9 mouse cellular contexts compared by ENCODE assay signal in the genomic region with DNA sequence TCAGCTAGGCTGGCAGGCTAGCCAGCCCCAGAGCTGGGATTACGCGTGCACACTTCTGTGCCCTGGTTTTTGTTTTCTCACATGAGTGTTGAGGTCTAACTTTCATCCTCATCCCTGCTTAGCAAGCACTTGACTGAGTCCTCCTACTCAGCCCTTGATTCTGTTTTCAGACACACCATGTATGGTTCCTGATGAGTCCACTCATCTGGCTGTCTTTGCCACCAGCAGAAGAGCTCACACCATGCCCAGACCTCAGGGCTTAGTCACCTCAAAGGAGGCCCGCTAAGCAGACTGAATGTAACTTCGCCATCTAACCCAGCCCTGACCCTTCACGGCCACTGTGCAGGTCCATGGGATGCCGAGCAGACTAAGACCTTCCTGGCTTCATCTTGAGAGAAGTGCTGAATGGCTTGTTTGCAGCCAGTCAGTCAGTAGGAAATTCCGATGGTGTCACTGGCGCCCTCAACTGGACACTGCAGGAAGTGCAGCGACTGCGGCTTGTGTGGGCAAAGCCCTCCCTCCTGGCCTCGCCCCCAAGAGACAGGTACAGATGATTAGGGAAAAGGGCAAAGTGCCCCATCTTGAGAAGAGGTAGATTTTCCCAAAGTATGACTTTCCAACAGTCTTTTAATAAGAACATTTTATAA.
DNase-seq lines count a peak whose midpoint lies in the region; ATAC-seq and TF ChIP-seq lines count a peak whose summit lies in the region.
"Had no signal": no experiment of that assay in that cellular context is flagged by ENCODE, and none has a peak within 500 bp of the region (broad histone marks: within the 10 kb centered on the region; RNA-seq: fewer than 3 reads in every experiment).

No protein-coding gene starts in this region.

- no peaks in the 10 kb centered on the region for H3K27me3 ChIP-seq in hindbrain, embryonic 11.5 days (ENCODE audit: control insufficient read depth, insufficient read depth, low read length)
- no peaks in the 10 kb centered on the region for H3K27me3 ChIP-seq in hindbrain, embryonic 12.5 days
- H3K27me3 ChIP-seq: neural tube, embryonic 12.5 days had no signal

- no peak overlapping the region for H3K4me3 ChIP-seq in hindbrain, embryonic 11.5 days (ENCODE audit: low read depth, low read length)
- no peak overlapping the region for H3K4me3 ChIP-seq in hindbrain, embryonic 12.5 days
- no peak overlapping the region for H3K4me3 ChIP-seq in bone marrow macrophage, adult 2 months (ENCODE audit: insufficient read depth, low read length)
- H3K4me3 ChIP-seq: neural tube, embryonic 12.5 days had no signal

- DNase-seq in hindbrain, embryonic 11.5 days (ENCODE audit: low spot score) = peak; percentile 82
- DNase-seq in heart, postnatal 25 days (ENCODE audit: low spot score) = peak; percentile 39
- peak; percentile 60 for DNase-seq in left cerebral cortex, adult 11 months (ENCODE audit: low spot score)
- peak; percentile 64 to 77 for DNase-seq in spleen, postnatal 14 days (ENCODE audit: low spot score in 2 of 2)

- no peak; the same call in 1 of the 2 replicates for ATAC-seq in hindbrain, embryonic 11.5 days (ENCODE audit: low FRiP score)
- no peak for ATAC-seq in hindbrain, embryonic 12.5 days (ENCODE audit: low FRiP score)
- peak; percentile 73 for ATAC-seq in erythroblast, adult 5-6 weeks (replicated peaks; ENCODE audit: low FRiP score, poor library complexity, severe bottlenecking)
- ATAC-seq in megakaryocyte, adult 5-6 weeks (ENCODE audit: poor library complexity, severe bottlenecking) = peak; percentile 90

- H3K4me1 ChIP-seq in hindbrain, embryonic 11.5 days (replicated peaks; ENCODE audit: control insufficient read depth, insufficient read depth, low read length) = no peaks in the 10 kb centered on the region
- H3K4me1 ChIP-seq in hindbrain, embryonic 12.5 days = no peaks in the 10 kb centered on the region
- peaks cover 33% of the 10 kb centered on the region for H3K4me1 ChIP-seq in bone marrow macrophage, adult 2 months (ENCODE audit: control insufficient read depth, insufficient read depth, low read length)
- H3K4me1 ChIP-seq: neural tube, embryonic 12.5 days had no signal

- TF ChIP-seq CTCF in bone marrow macrophage, adult 2 months (IDR thresholded peaks at IDR 0.05; ENCODE audit: low read depth, low read length) = peak; percentile 98

- no peak overlapping the region for H3K27ac ChIP-seq in hindbrain, embryonic 11.5 days (ENCODE audit: low read depth, low read length)
- H3K27ac ChIP-seq in hindbrain, embryonic 12.5 days = no peak overlapping the region
- no peak overlapping the region for H3K27ac ChIP-seq in bone marrow macrophage, adult 2 months (ENCODE audit: insufficient read depth, low read depth, low read length)
- H3K27ac ChIP-seq: neural tube, embryonic 12.5 days had no signal

- H3K9me3 ChIP-seq in hindbrain, embryonic 11.5 days (ENCODE audit: control insufficient read depth, low read length) = no peaks in the 10 kb centered on the region
- no peaks in the 10 kb centered on the region for H3K9me3 ChIP-seq in hindbrain, embryonic 12.5 days (replicated peaks)
- H3K9me3 ChIP-seq: neural tube, embryonic 12.5 days had no signal

- no peak overlapping the region for H3K4me2 ChIP-seq in hindbrain, embryonic 11.5 days (replicated peaks; ENCODE audit: low read depth, low read length)
- no peak overlapping the region for H3K4me2 ChIP-seq in hindbrain, embryonic 12.5 days (replicated peaks)
- H3K4me2 ChIP-seq: neural tube, embryonic 12.5 days had no signal

- intact Hi-C loops in heart, postnatal 25 days (cut with DNase I) = loop anchor here (5.0 kb wide), 1 partner anchor 211 kb away; the partner anchor contains the start of gene Chst11

- H3K36me3 ChIP-seq in hindbrain, embryonic 11.5 days (ENCODE audit: control insufficient read depth, insufficient read depth, low read length) = no peaks in the 10 kb centered on the region
- H3K36me3 ChIP-seq in hindbrain, embryonic 12.5 days = no peaks in the 10 kb centered on the region
- H3K36me3 ChIP-seq: neural tube, embryonic 12.5 days had no signal

- WGBS in hindbrain, embryonic 11.5 days = 49% methylated on average over 11 of the region's 11 CpGs
- WGBS in hindbrain, embryonic 12.5 days = 44% methylated on average over 11 of the region's 11 CpGs

- H3K9ac ChIP-seq in hindbrain, embryonic 11.5 days (ENCODE audit: low read depth, low read length) = no peak overlapping the region
- H3K9ac ChIP-seq in hindbrain, embryonic 12.5 days = no peak overlapping the region
- H3K9ac ChIP-seq: neural tube, embryonic 12.5 days had no signal

- no peak for TF ChIP-seq POLR2A in bone marrow macrophage, adult 2 months (IDR thresholded peaks at IDR 0.05; ENCODE audit: borderline replicate concordance, low read depth, low read length)

Comparison
In these comparisons a context has a peak if more than half of its experiments do, and no peak if none do; other contexts are left out.
1. ATAC-seq: peak in erythroblast, adult 5-6 weeks (single experiment) and megakaryocyte, adult 5-6 weeks (single experiment); none in hindbrain, embryonic 11.5 days (single experiment) and hindbrain, embryonic 12.5 days (single experiment).
2. Peak in every context shown above with its lines, with median percentiles within 50 percentile points of each other: DNase-seq.